Mouse (Mus musculus): ENCODE data around the gene AW549877. TPM values are rescaled to one million over a fixed set of nuclear protein-coding genes. Genes with fewer than 3 reads are reported as not detected.

AW549877 gene
- total and polyA plus RNA-seq, 2 experiments from 2014 or later, result 12.5 to 16.4 TPM

DNA sequence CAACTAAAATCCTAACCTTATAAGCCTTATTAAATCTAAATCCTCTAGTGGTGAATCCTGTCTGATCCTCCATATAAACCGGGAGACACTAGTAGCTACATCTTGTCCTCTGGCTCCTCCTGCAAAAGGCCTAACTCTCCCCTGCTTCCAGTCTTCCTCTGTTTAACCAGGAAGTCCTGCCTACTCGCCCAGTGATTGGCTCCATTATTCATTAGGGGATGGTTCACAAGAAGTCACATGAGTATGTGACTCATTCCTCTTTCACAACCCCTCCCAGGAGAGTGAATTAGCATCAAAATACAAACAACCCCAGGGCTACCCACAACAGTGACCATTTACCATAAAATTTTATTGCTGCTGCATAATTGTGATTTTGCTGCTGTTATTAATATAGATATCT lies 3.6 kb upstream of the AW549877 start:
- Histone ChIP-seq H3K4me2 (ENCODE audit: low read depth, low read length) (no peak overlapping the region), H3K4me3 (ENCODE audit: low read depth, low read length) (no peak overlapping the region), H3K4me1 (ENCODE audit: control insufficient read depth, insufficient read depth) (0 out of 2 replicates have a peak, but pooled peaks cover 5% of the 10 kb centered on the region), H3K9ac (replicated peaks; ENCODE audit: low read depth, low read length) (no peak overlapping the region), H3K27ac (ENCODE audit: low read depth) (no peak overlapping the region), H3K9me3 (replicated peaks; ENCODE audit: control insufficient read depth, low read length) (no peaks in the 10 kb centered on the region), H3K36me3 (replicated peaks; ENCODE audit: control insufficient read depth, insufficient read depth, low read length) (no peaks in the 10 kb centered on the region), H3K27me3 (ENCODE audit: control insufficient read depth, insufficient read depth, low read length) (no peaks in the 10 kb centered on the region)
- no peak for DNase-seq (ENCODE audit: low spot score)
- ATAC-seq (ENCODE audit: insufficient read depth, low read depth), result no peak
- no peak for TF ChIP-seq CTCF (IDR thresholded peaks at IDR 0.05; ENCODE audit: low read depth)
- TF ChIP-seq EP300 (IDR thresholded peaks at IDR 0.05; ENCODE audit: low read depth), result no peak
- 66% methylated on average over 2 of the region's 2 CpGs for WGBS

DNA sequence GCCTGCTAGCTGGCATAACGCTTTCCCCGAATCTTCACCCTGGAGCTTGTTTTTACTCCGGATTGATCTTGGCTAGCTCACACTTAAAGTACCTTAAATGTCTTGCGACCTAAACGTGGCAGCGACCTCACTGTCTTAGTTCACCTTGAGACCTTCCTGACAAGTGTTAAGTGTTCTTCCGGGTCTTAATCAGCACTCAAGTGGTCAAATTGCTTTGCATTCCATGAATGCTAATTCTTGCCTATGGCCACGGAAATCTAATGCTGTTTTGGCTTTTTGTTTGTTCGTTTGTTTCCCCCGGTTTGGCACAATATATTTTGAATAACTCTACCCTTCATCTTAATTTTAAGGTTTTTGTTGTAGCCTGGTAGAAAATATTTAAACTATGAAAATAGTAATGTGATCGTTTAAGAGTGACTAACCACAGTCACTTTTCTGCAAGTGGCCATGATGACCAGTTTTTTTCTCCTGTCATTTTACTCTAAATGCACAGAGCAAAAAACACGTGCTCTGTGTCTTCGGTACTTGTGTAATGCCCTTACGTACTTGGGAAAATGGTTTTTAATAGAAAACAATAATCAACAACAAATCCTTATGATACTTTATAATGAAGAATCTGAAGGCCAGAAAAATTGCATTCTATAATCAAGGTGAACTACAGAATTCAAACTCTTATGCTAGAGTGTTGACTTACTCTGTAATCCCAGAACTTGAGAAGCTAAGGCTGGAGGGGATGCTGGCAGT lies 895 bp upstream of the AW549877 start:
- H3K4me1 ChIP-seq (ENCODE audit: control insufficient read depth, insufficient read depth), result 0 out of 2 replicates have a peak, but pooled peaks cover 5% of the 10 kb centered on the region
- 17% methylated on average over 14 of the region's 14 CpGs for WGBS
- no peaks in the 10 kb centered on the region for H3K27me3 ChIP-seq (ENCODE audit: control insufficient read depth, insufficient read depth, low read length)
- DNase-seq (ENCODE audit: low spot score), result no peak
- no peak for TF ChIP-seq CTCF (IDR thresholded peaks at IDR 0.05; ENCODE audit: low read depth)
- no peak for TF ChIP-seq EP300 (IDR thresholded peaks at IDR 0.05; ENCODE audit: low read depth)
- peak overlapping the region; percentile 46 for H3K4me3 ChIP-seq (ENCODE audit: low read depth, low read length)
- ATAC-seq (ENCODE audit: insufficient read depth, low read depth), result peak; percentile 0; the same call in 1 of the 2 replicates
- H3K9ac ChIP-seq (replicated peaks; ENCODE audit: low read depth, low read length), result peak overlapping the region; percentile 57
- H3K27ac ChIP-seq (ENCODE audit: low read depth), result peak overlapping the region; percentile 97
- peak overlapping the region; percentile 66 for H3K4me2 ChIP-seq (ENCODE audit: low read depth, low read length)
- no peaks in the 10 kb centered on the region for H3K9me3 ChIP-seq (replicated peaks; ENCODE audit: control insufficient read depth, low read length)
- peaks cover 7% of the 10 kb centered on the region for H3K36me3 ChIP-seq (replicated peaks; ENCODE audit: control insufficient read depth, insufficient read depth, low read length)

DNA sequence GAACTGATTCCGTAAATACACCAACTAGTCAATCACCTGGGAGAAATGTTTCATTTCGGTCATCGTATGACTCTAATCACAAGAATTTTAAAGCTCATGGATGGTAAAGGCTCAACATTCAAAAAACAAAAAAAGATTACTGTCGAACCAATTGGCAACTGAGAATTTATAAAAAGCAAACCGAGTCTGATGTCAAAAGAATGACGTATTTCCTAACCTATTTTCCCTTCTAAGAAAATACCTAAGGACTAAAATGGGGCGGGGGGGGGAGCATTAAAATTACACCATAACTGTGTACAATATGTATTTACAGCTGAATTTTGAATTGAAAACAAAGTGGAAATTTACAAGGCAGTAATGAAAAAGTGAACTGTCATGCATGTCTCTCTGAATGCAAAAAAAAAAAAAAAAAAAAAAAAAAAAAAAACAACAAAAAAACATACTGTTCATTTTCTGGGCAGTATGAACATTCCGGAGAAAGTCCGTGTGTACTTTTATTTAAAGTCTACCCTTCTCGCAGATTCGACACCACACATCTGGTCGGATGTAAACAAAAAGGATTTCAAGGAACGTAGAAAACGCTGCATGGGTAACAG lies 594 bp downstream of the AW549877 start:
- H3K4me1 ChIP-seq (ENCODE audit: control insufficient read depth, insufficient read depth), result 0 out of 2 replicates have a peak, but pooled peaks cover 5% of the 10 kb centered on the region
- TF ChIP-seq CTCF (IDR thresholded peaks at IDR 0.05; ENCODE audit: low read depth), result no peak
- no peak for TF ChIP-seq EP300 (IDR thresholded peaks at IDR 0.05; ENCODE audit: low read depth)
- H3K27me3 ChIP-seq (ENCODE audit: control insufficient read depth, insufficient read depth, low read length), result no peaks in the 10 kb centered on the region
- H3K4me3 ChIP-seq (ENCODE audit: low read depth, low read length), result peak overlapping the region; percentile 63
- DNase-seq (ENCODE audit: low spot score), result no peak
- H3K27ac ChIP-seq (ENCODE audit: low read depth), result peak overlapping the region; percentile 92
- 13% methylated on average over 14 of the region's 14 CpGs for WGBS
- H3K9ac ChIP-seq (replicated peaks; ENCODE audit: low read depth, low read length), result peak overlapping the region; percentile 70
- ATAC-seq (ENCODE audit: insufficient read depth, low read depth), result no peak
- peak overlapping the region; percentile 60 for H3K4me2 ChIP-seq (ENCODE audit: low read depth, low read length)
- H3K9me3 ChIP-seq (replicated peaks; ENCODE audit: control insufficient read depth, low read length), result no peaks in the 10 kb centered on the region
- peaks cover 22% of the 10 kb centered on the region for H3K36me3 ChIP-seq (replicated peaks; ENCODE audit: control insufficient read depth, insufficient read depth, low read length)

DNA sequence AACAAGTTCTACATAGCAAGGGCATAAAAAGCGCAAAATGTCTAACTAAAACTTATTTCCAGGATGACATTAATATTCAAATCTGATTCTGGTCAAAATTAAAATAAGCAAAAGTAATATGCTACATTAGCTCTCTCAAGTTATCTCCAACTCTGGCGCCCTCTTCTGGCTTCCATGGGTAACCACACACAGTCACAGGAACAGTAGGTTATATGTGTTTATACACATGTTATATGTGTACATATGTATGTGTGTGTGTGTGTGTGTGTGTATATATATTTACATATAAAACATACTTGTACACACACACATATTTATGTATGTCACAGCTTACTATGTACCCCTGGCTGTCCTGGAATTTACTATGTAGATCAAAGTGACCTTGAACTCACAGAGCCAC lies 7.6 kb downstream of the AW549877 start:
- H3K36me3 ChIP-seq (replicated peaks; ENCODE audit: control insufficient read depth, insufficient read depth, low read length), result peaks cover 74% of the 10 kb centered on the region
- ATAC-seq (ENCODE audit: insufficient read depth, low read depth) (no peak), DNase-seq (ENCODE audit: low spot score) (peak; percentile 24)
- no peaks in the 10 kb centered on the region for H3K4me1 ChIP-seq (ENCODE audit: control insufficient read depth, insufficient read depth)
- WGBS, result 65% methylated on average over 2 of the region's 2 CpGs
- TF ChIP-seq CTCF (IDR thresholded peaks at IDR 0.05; ENCODE audit: low read depth) (peak; percentile 65), EP300 (IDR thresholded peaks at IDR 0.05; ENCODE audit: low read depth) (no peak)
- no peaks in the 10 kb centered on the region for H3K27me3 ChIP-seq (ENCODE audit: control insufficient read depth, insufficient read depth, low read length)
- H3K27ac ChIP-seq (ENCODE audit: low read depth), result no peak overlapping the region
- H3K4me2 ChIP-seq (ENCODE audit: low read depth, low read length), result no peak overlapping the region
- no peaks in the 10 kb centered on the region for H3K9me3 ChIP-seq (replicated peaks; ENCODE audit: control insufficient read depth, low read length)
- H3K4me3 ChIP-seq (ENCODE audit: low read depth, low read length), result no peak overlapping the region
- no peak overlapping the region for H3K9ac ChIP-seq (replicated peaks; ENCODE audit: low read depth, low read length)

DNA sequence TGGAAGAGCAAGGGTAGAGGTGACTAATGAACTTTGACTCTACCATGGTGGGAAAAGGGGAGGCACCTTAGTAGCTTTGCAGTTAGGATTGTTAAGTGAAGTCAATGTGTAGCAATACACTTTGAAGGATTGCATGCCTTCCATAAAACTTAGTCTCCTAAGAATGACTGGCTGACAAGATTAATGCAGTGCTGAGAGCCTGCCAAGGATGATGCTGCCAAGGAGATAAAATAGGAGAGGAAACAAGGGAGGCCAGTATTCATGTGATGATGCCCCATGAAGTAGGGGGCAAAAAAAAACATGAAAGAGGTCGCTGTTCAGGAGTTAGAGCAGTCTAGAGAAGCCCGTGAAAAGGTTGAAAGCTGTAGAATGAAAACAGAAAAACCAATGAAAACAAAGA lies 10.7 kb downstream of the AW549877 start:
- Histone ChIP-seq H3K4me1 (ENCODE audit: control insufficient read depth, insufficient read depth) (peaks cover 2% of the 10 kb centered on the region; the same call in 1 of the 2 replicates), H3K27me3 (ENCODE audit: control insufficient read depth, insufficient read depth, low read length) (no peaks in the 10 kb centered on the region), H3K9ac (replicated peaks; ENCODE audit: low read depth, low read length) (no peak overlapping the region), H3K4me3 (ENCODE audit: low read depth, low read length) (no peak overlapping the region), H3K4me2 (ENCODE audit: low read depth, low read length) (no peak overlapping the region), H3K27ac (ENCODE audit: low read depth) (no peak overlapping the region), H3K9me3 (replicated peaks; ENCODE audit: control insufficient read depth, low read length) (no peaks in the 10 kb centered on the region), H3K36me3 (replicated peaks; ENCODE audit: control insufficient read depth, insufficient read depth, low read length) (peaks cover 57% of the 10 kb centered on the region)
- DNase-seq (ENCODE audit: low spot score), result no peak
- ATAC-seq (ENCODE audit: insufficient read depth, low read depth), result no peak
- TF ChIP-seq CTCF (IDR thresholded peaks at IDR 0.05; ENCODE audit: low read depth), result no peak
- TF ChIP-seq EP300 (IDR thresholded peaks at IDR 0.05; ENCODE audit: low read depth), result no peak
- 73% methylated on average over 2 of the region's 2 CpGs for WGBS
